Mouse (Mus musculus) erythroblast, embryonic 14.5 days (primary cell): ENCODE results near the gene Kcnrg.

Experiments used
- GATA1 ChIP-seq: IDR thresholded peaks from 2 replicates; pipeline ENCODE4 v1.6.1; 2012; ENCODE audit warnings: low read length, inconsistent platforms, mixed read lengths
- TAL1 ChIP-seq: IDR thresholded peaks from 3 replicates; pipeline ENCODE4 v1.6.1; 2012; ENCODE audit warnings: low read length, inconsistent platforms, mixed read lengths

DNA sequence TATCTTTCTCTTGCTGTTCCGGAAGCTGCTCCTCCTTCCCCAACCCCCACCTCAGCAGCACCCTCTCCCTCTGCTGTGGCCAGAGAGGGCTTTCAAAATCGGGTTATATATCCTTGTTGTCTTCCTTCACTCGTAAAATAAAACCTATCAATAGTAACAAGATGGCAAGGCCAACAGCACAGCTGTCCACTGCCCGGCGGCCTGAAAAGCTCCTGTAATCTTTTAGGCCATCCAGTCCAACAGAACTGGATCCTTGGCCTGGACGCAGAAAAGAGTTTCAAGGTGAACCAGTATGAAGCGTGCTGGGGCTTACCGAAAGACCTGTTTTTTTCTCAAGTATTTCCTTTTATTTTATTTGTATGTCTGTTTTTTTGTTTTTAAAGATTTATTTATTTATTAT is 31.3 kb upstream of the Kcnrg start:
- TF ChIP-seq TAL1 (no peak), GATA1 (no peak)
